Mouse (Mus musculus) lung, embryonic 15.5 days (tissue): ENCODE measurements around the gene Hist1h1t. TPM values are rescaled to one million over a fixed set of nuclear protein-coding genes. Genes with fewer than 3 reads are reported as not detected.
A peak's percentile ranks its signal among the peaks of the same experiment; 100 is the strongest.
"Not testable (repeated sequence)": the region's sequence is repeated elsewhere in the genome, so short reads cannot be mapped to it uniquely, and the experiment has no call there.

Experiments
- ATAC-seq: fragments of 200-750 bp; cut with Nextera tagmentation; 2 replicates; pipeline ENCODE4 v1.8.0; 2017; ENCODE audit warnings: moderate number of reproducible peaks, borderline replicate concordance; ENCODE audit not compliant: low FRiP score, low TSS enrichment; ENCODE audit errors: extremely low read depth
- H3K27ac ChIP-seq: fragments of 300-500 bp; sonication (generic); 2 replicates; pipeline ENCODE4 v1.5.1; 2015; ENCODE audit warnings: moderate library complexity, mild to moderate bottlenecking, inconsistent platforms
- H3K27me3 ChIP-seq: fragments of 300-500 bp; sonication (generic); 2 replicates; pipeline ENCODE4 v1.6.1; 2015; ENCODE audit warnings: inconsistent platforms
- H3K36me3 ChIP-seq: fragments of 300-500 bp; sonication (generic); 2 replicates; pipeline ENCODE4 v1.6.1; 2015; ENCODE audit warnings: inconsistent platforms
- H3K4me1 ChIP-seq: fragments of 300-500 bp; sonication (generic); 2 replicates; pipeline ENCODE4 v1.6.1; 2015; ENCODE audit warnings: inconsistent platforms
- H3K4me2 ChIP-seq: fragments of 300-500 bp; sonication (generic); 2 replicates; pipeline ENCODE4 v1.6.1; 2015; ENCODE audit warnings: inconsistent platforms, mild to moderate bottlenecking, moderate library complexity
- H3K4me3 ChIP-seq: fragments of 300-500 bp; sonication (generic); 2 replicates; pipeline ENCODE4 v1.5.1; 2015; ENCODE audit warnings: mild to moderate bottlenecking, inconsistent platforms
- H3K9ac ChIP-seq: fragments of 300-500 bp; sonication (generic); 2 replicates; pipeline ENCODE4 v1.6.1; 2015; ENCODE audit warnings: inconsistent platforms
- H3K9me3 ChIP-seq: fragments of 300-500 bp; sonication (generic); 2 replicates; pipeline ENCODE4 v1.6.1; 2016; ENCODE audit warnings: inconsistent platforms
- WGBS: fragments of 180-500 bp; shearing (Covaris S2); methylation state at CpG from one replicate; pipeline ENCODE4 v1.1.7; 2015; 5-methylcytosine and 5-hydroxymethylcytosine counted together
- polyA plus RNA-seq: library from polyadenylated mRNA; unstranded; fragments of >200 nt; fragmentation: Nextera tagmentation; extraction: Ambion mirVana; gene quantifications from 2 replicates; pipeline ENCODE4 v1.2.1, GENCODE M21; 2015

Gene Hist1h1t
- polyA plus RNA-seq, 1 experiment from 2014 or later, result 0.22 TPM

DNA sequence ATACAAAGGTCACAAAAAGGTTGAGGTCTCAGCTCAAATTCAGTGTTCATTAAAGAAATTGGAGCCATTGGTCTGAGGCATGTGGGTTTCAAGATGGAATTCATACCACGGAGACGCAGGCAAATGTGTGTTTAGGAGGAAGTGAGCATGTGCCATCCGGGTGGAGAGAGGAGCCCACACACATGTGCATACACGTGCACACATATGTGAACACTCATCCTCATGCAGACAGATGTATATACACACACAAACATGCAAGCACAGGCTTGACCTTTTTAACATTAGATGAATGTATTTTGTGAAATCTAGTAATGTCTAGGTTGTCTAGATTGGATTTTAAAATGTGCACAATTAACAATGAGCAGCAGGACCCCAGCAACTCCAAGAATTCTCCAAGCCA lies 6.6 kb downstream of the Hist1h1t start:
- Histone ChIP-seq H3K27ac (no peak overlapping the region), H3K4me1 (peaks cover 12% of the 10 kb centered on the region), H3K9me3 (no peaks in the 10 kb centered on the region), H3K27me3 (no peaks in the 10 kb centered on the region), H3K4me3 (no peak overlapping the region), H3K9ac (no peak overlapping the region), H3K36me3 (no peaks in the 10 kb centered on the region), H3K4me2 (no peak overlapping the region)
- ATAC-seq, result no peak
- 76% methylated on average over 4 of the region's 4 CpGs for WGBS

DNA sequence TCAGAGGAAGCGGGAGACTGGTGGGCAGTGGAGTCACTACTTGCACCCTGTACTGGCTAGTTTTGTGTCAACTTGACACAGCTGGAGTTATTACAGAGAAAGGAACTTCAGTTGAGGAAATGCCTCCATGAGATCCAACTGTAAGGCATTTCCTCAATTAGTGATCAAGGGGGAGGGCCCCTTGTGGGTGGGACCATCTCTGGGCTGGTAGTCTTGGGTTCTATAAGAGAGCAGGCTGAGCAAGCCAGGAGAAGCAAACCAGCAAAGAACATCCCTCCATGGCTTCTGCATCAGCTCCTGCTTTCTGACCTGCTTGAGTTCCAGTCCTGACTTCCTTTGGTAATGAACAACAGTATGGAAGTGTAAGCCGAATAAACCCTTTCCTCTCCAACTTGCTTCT lies 7.2 kb downstream of the Hist1h1t start:
- H3K4me2 ChIP-seq, H3K27me3 ChIP-seq, ATAC-seq, H3K9me3 ChIP-seq, H3K9ac ChIP-seq, H3K4me3 ChIP-seq, H3K27ac ChIP-seq, H3K36me3 ChIP-seq: not testable (repeated sequence)
- H3K4me1 ChIP-seq, result peaks cover 12% of the 10 kb centered on the region
- 84% methylated on average over 2 of the region's 2 CpGs for WGBS

DNA sequence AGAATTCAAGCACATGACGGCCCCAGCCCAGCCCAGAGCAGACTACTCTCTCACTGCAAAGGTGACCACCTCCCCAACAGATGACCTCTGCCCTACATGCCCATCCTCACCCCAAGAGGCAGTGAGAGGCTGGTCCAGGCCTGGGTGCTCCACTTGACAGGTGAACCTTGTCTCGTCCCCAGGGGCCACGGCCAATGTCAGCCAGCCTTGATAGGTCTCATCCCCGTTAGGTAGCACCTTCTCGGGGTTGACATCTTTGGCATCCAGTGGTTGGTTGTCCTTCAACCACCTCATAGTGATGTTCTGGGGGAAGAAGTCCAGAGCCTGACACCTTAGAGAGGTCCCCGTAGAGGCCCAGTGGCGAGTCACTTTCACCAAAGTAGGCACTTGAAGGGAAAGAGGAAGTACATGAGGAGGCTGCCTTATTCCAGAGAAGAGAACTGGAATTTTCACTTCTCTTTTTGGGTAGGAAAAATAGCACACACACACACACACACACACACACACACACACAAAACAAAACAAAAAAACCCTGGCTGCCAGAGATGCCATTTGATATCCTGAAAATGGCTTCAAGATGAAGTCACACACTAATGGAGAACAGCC lies 10.2 kb downstream of the Hist1h1t start:
- H3K4me3 ChIP-seq, result no peak overlapping the region
- H3K4me2 ChIP-seq, result no peak overlapping the region
- H3K27me3 ChIP-seq, result no peaks in the 10 kb centered on the region
- no peak overlapping the region for H3K27ac ChIP-seq
- no peak overlapping the region for H3K9ac ChIP-seq
- no peaks in the 10 kb centered on the region for H3K9me3 ChIP-seq
- H3K36me3 ChIP-seq, result no peaks in the 10 kb centered on the region
- peaks cover 19% of the 10 kb centered on the region for H3K4me1 ChIP-seq
- no peak for ATAC-seq
- WGBS, result 88% methylated on average over 7 of the region's 7 CpGs

DNA sequence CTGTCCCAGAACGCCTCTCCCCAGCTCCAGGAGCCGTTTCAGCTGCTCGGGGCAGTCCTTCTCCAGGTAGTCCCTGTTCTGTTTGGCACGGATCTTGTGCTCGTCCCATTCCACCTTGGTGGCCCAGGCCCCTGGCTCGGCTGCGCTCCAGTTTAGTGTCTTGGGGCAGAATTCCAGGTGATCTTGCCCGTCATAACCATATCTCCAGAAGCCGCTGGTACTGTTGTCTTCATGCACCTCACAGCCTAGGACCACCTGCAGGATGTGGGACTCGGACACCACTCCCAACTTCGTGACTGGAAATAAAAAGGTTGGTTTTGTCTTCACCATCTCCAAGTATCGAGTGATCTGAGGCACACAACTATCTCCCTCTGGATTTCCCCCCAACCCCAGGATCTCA lies 11.2 kb downstream of the Hist1h1t start:
- ATAC-seq, result no peak
- Histone ChIP-seq H3K4me1 (peaks cover 17% of the 10 kb centered on the region), H3K9me3 (no peaks in the 10 kb centered on the region), H3K9ac (no peak overlapping the region), H3K27ac (no peak overlapping the region), H3K4me2 (no peak overlapping the region), H3K27me3 (no peaks in the 10 kb centered on the region), H3K36me3 (no peaks in the 10 kb centered on the region), H3K4me3 (no peak overlapping the region)
- WGBS, result 90% methylated on average over 12 of the region's 12 CpGs

DNA sequence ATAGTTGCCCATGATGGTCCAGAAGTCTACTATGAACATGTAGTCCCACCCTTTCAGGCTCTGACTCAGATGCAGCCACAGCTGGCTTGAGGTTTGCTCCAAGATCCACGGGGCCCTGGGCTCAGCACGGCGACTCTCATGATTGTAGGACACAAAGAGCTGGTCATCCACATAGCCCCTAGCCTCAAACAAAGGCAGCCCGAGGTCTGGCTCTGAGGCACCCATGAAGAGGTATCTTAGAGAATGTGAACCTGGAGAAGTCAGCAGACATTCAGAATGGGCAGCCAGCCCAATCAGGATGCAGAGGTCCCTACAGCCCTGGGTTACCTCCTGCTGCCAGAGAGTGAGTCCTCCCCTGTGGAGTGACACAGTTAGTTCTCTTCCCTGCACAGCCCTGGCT lies 12.4 kb downstream of the Hist1h1t start:
- no peak overlapping the region for H3K27ac ChIP-seq

DNA sequence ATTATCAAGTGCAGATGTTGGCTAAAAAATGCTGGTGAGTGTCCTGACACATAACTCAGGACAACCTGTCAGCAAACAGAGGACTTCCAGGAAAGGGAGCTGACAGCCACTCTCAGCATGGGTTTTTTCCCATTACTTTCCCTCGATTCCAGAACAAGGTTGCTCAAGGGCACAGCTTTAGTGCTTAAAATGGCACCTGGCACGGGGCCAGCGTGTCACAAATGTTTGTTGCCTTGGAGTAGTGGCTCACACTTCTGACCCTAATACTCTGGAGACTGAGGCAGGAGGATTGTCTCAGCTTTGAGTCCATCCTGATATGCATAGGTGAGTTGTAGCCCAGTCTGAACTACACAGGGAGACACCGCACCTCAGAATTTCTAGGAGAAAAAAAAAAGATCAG lies 13.0 kb downstream of the Hist1h1t start:
- Histone ChIP-seq H3K9ac (no peak overlapping the region), H3K27ac (no peak overlapping the region), H3K27me3 (no peaks in the 10 kb centered on the region), H3K9me3 (no peaks in the 10 kb centered on the region), H3K4me2 (no peak overlapping the region), H3K4me3 (no peak overlapping the region), H3K4me1 (peaks cover 17% of the 10 kb centered on the region), H3K36me3 (no peaks in the 10 kb centered on the region)
- no peak for ATAC-seq
- WGBS, result 68% methylated on average over 4 of the region's 4 CpGs

More for the DNA sequence above, 12.4 kb downstream of the Hist1h1t start:
- H3K36me3 ChIP-seq, result no peaks in the 10 kb centered on the region
- H3K4me3 ChIP-seq, result no peak overlapping the region
- H3K27me3 ChIP-seq, result no peaks in the 10 kb centered on the region
- H3K4me2 ChIP-seq, result no peak overlapping the region
- H3K4me1 ChIP-seq, result peaks cover 17% of the 10 kb centered on the region
- no peak overlapping the region for H3K9ac ChIP-seq
- 90% methylated on average over 4 of the region's 4 CpGs for WGBS
- no peaks in the 10 kb centered on the region for H3K9me3 ChIP-seq
- no peak for ATAC-seq

DNA sequence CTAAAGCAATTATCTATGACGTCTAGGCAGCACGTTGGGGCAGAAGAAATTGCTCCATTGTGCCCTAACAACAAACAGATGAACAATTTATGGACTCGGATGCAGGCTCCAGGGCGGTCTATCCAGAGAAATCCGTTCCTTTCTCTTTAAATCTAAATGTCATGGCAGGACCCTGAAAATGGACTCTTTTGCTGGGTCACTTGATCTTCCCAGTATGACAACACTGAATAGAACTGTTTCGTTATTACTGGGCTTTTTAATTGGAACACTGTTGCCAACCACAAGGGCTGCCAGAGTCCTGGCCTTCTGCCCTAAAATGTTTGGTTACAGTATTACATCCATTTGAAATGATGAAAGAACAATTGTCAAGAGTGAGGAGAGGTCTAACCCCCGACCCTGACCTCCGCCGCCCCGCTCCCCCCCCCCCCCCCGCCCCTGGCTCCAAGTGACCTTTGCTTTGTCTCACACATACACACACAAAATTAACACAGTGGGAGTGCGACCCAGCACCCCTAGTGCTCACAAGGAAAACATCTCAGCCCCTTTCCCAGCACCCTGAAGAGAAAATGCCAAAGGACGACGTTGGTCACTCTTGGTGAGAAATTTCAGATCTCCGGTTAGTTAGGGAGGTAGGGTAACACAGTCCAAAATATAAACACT lies 14.2 kb downstream of the Hist1h1t start:
- ATAC-seq, result no peak
- WGBS, result 28% methylated on average over 15 of the region's 15 CpGs

DNA sequence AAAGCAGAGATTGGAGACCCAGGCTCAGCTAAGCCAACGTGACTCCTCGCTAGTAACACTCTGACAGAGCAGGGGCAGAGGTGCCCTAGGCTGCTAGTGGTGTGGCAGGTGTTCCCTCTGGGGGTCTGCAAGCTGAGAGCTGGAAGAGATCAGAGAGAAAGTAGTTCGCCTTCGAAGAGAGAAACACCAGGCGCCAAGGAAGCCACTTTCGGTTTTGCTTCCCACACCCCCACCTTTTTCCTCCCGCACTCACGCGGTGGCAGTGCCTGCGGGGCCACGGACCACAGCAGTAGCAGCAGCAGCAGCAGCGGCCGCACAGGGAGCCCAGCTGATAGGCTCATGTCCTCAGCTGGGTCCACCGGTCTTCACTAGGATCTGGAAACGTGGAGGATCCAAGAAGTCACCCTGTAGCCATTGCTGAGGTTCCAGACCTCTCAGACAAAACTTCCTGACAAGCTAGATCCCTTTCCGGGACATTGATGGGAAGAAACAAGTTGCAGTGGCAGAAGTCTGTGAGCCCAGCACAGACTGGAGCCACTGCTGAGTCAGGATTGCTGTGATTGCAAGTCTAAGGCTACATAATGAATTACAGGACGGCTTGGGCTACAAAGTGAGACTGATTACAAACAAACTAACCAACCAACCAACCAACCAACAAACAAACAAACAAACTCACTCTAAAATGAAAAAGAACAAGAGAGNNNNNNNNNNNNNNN lies 14.9 kb downstream of the Hist1h1t start, which contains the start of gene Hfe:
Hfe (minus strand) TSS at position 481 of the 716 bp plus-strand sequence.
- H3K4me3 ChIP-seq, result peak within 1 kb of the TSS; percentile 46
- no peaks in the 10 kb centered on the region for H3K27me3 ChIP-seq
- H3K4me2 ChIP-seq, result peak within 1 kb of the TSS; percentile 74
- peaks cover 17% of the 10 kb centered on the region for H3K4me1 ChIP-seq
- no peak for ATAC-seq
- H3K27ac ChIP-seq, result peak within 1 kb of the TSS; percentile 29; the same call in 1 of the 2 replicates
- no peaks in the 10 kb centered on the region for H3K36me3 ChIP-seq
- H3K9me3 ChIP-seq, result no peaks in the 10 kb centered on the region
- H3K9ac ChIP-seq, result peak within 1 kb of the TSS; percentile 57
- WGBS, result 3% methylated on average over 17 of the region's 17 CpGs

More for the DNA sequence above, 14.2 kb downstream of the Hist1h1t start:
- H3K4me2 ChIP-seq, result peak overlapping the region; percentile 74
- H3K4me1 ChIP-seq, result peaks cover 17% of the 10 kb centered on the region
- H3K4me3 ChIP-seq, result peak overlapping the region; percentile 46
- no peaks in the 10 kb centered on the region for H3K27me3 ChIP-seq
- peak overlapping the region; percentile 29; the same call in 1 of the 2 replicates for H3K27ac ChIP-seq
- no peaks in the 10 kb centered on the region for H3K36me3 ChIP-seq
- H3K9me3 ChIP-seq, result no peaks in the 10 kb centered on the region
- peak overlapping the region; percentile 57 for H3K9ac ChIP-seq

DNA sequence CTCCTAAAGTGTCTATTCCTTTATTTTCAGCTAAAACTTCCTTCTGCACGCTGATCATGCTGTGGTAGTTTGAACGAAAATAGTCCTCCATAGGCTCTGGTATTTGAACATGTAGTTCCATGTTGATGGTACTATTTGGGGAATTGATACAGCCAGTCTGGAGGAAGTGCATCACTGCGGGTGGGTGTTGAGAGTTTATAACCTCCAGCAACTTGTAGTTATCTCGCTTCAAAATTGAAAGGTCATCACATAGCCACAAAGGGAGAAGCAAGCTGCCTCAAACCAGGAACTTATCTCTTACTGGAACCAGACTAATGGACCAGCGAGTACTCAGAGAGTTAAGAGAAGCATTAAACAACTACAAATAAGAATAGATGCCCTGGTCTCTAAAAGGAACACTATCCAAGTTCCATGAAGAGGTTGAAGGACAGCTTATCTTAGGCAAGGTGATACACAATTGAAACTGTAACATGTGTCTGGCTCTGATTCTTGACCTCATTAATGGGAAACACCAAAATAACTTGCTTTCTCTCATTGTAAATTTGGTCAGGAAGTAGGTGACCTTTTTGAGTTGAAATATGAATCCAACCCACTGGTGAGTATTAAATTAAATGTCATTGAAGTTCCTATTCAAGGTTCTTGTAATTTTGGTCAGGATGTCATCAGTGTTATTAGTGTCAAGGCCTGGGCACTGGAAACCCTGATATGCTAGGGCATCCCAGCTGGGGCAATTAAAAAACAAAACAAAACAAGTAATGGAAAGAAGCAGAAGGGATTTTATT lies 20.8 kb downstream of the Hist1h1t start:
- no peak overlapping the region for H3K4me2 ChIP-seq
- no peaks in the 10 kb centered on the region for H3K27me3 ChIP-seq
- no peak overlapping the region for H3K4me3 ChIP-seq
- no peaks in the 10 kb centered on the region for H3K36me3 ChIP-seq
- no peaks in the 10 kb centered on the region for H3K4me1 ChIP-seq
- H3K9me3 ChIP-seq, result no peaks in the 10 kb centered on the region
- ATAC-seq, result no peak
- H3K27ac ChIP-seq, result no peak overlapping the region
- no peak overlapping the region for H3K9ac ChIP-seq
- WGBS, result 80% methylated on average over 5 of the region's 5 CpGs

DNA sequence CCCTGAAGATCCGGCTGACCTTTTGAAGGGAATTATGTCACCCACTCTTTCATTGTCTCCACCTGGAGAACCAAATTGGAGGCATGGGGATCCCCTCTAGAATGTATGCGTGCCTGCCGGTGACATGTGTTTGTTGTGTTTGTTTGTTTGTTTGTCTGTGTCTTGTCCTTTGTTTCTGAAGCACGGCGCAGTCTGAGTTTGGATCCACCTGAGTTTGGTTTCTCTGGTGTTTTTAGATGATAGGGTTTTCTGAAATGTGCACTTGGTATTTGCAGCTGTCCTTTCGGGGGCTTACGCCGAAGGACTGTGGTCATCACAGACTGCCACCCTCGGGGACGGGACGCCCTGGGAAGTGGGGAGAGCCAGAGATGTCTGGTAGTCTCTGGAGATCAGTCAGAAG lies 21.6 kb downstream of the Hist1h1t start:
- H3K4me2 ChIP-seq, result no peak overlapping the region
- no peaks in the 10 kb centered on the region for H3K36me3 ChIP-seq
- H3K4me3 ChIP-seq, result no peak overlapping the region
- 44% methylated on average over 11 of the region's 11 CpGs for WGBS
- H3K27ac ChIP-seq, result no peak overlapping the region
- H3K9me3 ChIP-seq, result no peaks in the 10 kb centered on the region
- no peak overlapping the region for H3K9ac ChIP-seq
- ATAC-seq, result no peak
- no peaks in the 10 kb centered on the region for H3K27me3 ChIP-seq
- H3K4me1 ChIP-seq, result no peaks in the 10 kb centered on the region

DNA sequence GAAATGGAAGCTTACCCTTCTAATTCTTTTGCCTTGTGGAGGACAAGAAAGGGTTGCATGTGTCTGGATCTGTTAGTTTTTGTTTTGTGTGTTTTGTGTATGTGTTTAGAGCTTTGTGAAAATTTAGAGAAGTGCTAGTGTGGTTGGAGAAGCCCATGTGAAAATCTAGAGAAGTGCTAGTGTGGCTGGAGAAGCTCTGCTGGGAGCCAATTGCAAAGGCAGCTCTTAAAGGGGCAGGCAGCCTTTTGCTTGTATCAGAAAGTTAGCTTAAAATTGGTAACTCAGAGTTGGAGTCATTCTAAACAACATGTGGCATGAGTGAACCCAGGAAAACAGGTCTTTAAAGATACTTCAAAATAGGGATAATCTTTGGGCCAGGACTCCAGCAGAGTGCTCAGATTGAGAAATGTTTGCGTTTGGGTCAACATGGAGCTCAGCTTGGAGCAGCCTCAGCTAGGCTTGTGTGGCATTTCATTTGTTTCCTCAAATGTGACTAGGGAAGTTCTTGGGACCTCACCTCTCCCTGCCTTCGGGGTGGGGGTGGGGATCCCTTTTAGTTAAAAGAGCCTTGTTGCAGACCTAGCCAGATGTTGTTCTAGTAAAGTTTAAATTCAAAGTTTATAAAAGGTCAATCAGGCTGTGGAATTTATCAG lies 22.1 kb downstream of the Hist1h1t start:
- H3K27me3 ChIP-seq, H3K4me1 ChIP-seq, H3K4me2 ChIP-seq, H3K36me3 ChIP-seq, ATAC-seq, H3K9me3 ChIP-seq, H3K4me3 ChIP-seq, H3K9ac ChIP-seq, H3K27ac ChIP-seq: not testable (repeated sequence)
- 8% methylated on average over 2 of the region's 2 CpGs for WGBS
